Mouse (Mus musculus): ENCODE results near the gene Nploc4. TPM values are rescaled to one million over a fixed set of nuclear protein-coding genes. Genes with fewer than 3 reads are reported as not detected.
"Not testable (repeated sequence)": the region's sequence is repeated elsewhere in the genome, so short reads cannot be mapped to it uniquely, and the experiment has no call there.

Gene Nploc4
- polyA plus RNA-seq, 1 experiment from 2014 or later, result 51.4 TPM

- H3K4me1 ChIP-seq (ENCODE audit: insufficient read depth), result no peaks in the 10 kb centered on the region
- TF ChIP-seq CTCF (IDR thresholded peaks at IDR 0.05; ENCODE audit: low read depth), result no peak
- no peak for ATAC-seq (ENCODE audit: insufficient read depth)
- no peak overlapping the region for H3K9ac ChIP-seq
- WGBS, result 71% methylated on average over 13 of the region's 13 CpGs
- no peaks in the 10 kb centered on the region for H3K9me3 ChIP-seq (ENCODE audit: low read depth, low read length)
- peaks cover 92% of the 10 kb centered on the region for H3K36me3 ChIP-seq (ENCODE audit: insufficient read depth)
- no peak for DNase-seq
- H3K4me2 ChIP-seq, result no peak overlapping the region
- no peak overlapping the region for H3K4me3 ChIP-seq (ENCODE audit: low read depth, low read length)
- H3K27ac ChIP-seq (ENCODE audit: low read depth), result no peak overlapping the region
- no peaks in the 10 kb centered on the region for H3K27me3 ChIP-seq (ENCODE audit: insufficient read depth, low read length)
These were observed 14.6 kb downstream of the Nploc4 start for GRCm38 (mm10) chr11:120422651-120423568.

- 85% methylated on average over 1 of the region's 1 CpGs for WGBS
- Histone ChIP-seq H3K4me2 (no peak overlapping the region), H3K27ac (ENCODE audit: low read depth) (no peak overlapping the region), H3K36me3 (ENCODE audit: insufficient read depth) (peaks cover 89% of the 10 kb centered on the region), H3K4me1 (ENCODE audit: insufficient read depth) (no peaks in the 10 kb centered on the region), H3K9ac (no peak overlapping the region), H3K9me3 (ENCODE audit: low read depth, low read length) (no peaks in the 10 kb centered on the region), H3K4me3 (ENCODE audit: low read depth, low read length) (no peak overlapping the region), H3K27me3 (ENCODE audit: insufficient read depth, low read length) (no peaks in the 10 kb centered on the region)
- TF ChIP-seq CTCF (IDR thresholded peaks at IDR 0.05; ENCODE audit: low read depth), result no peak
- DNase-seq (no peak), ATAC-seq (ENCODE audit: insufficient read depth) (no peak)
These were observed 18.9 kb downstream of the Nploc4 start for GRCm38 (mm10) chr11:120418592-120418991.

GRCm38 (mm10) chr11:120417852-120418251, 19.7 kb downstream of the Nploc4 start:
- 83% methylated on average over 7 of the region's 7 CpGs for WGBS
- Histone ChIP-seq H3K4me1 (ENCODE audit: insufficient read depth) (no peaks in the 10 kb centered on the region), H3K9ac (no peak overlapping the region), H3K9me3 (ENCODE audit: low read depth, low read length) (no peaks in the 10 kb centered on the region), H3K27me3 (ENCODE audit: insufficient read depth, low read length) (no peaks in the 10 kb centered on the region), H3K4me3 (ENCODE audit: low read depth, low read length) (no peak overlapping the region), H3K36me3 (ENCODE audit: insufficient read depth) (peaks cover 90% of the 10 kb centered on the region), H3K27ac (ENCODE audit: low read depth) (no peak overlapping the region), H3K4me2 (no peak overlapping the region)
- no peak for DNase-seq
- ATAC-seq (ENCODE audit: insufficient read depth), result no peak
- TF ChIP-seq CTCF (IDR thresholded peaks at IDR 0.05; ENCODE audit: low read depth), result no peak

- not testable (repeated sequence) for H3K27ac ChIP-seq (ENCODE audit: low read depth); H3K4me2 ChIP-seq; H3K9ac ChIP-seq; ATAC-seq (ENCODE audit: insufficient read depth); H3K9me3 ChIP-seq (ENCODE audit: low read depth, low read length); H3K4me3 ChIP-seq (ENCODE audit: low read depth, low read length); H3K4me1 ChIP-seq (ENCODE audit: insufficient read depth); DNase-seq; H3K27me3 ChIP-seq (ENCODE audit: insufficient read depth, low read length)
- 96% methylated on average over 7 of the region's 10 CpGs for WGBS
- peaks cover 92% of the 10 kb centered on the region for H3K36me3 ChIP-seq (ENCODE audit: insufficient read depth)
These were observed 23.9 kb downstream of the Nploc4 start for GRCm38 (mm10) chr11:120413621-120414020.

- no peak overlapping the region for H3K9ac ChIP-seq
- TF ChIP-seq CTCF (IDR thresholded peaks at IDR 0.05; ENCODE audit: low read depth), result no peak
- no peaks in the 10 kb centered on the region for H3K27me3 ChIP-seq (ENCODE audit: insufficient read depth, low read length)
- no peak overlapping the region for H3K4me2 ChIP-seq
- no peak for ATAC-seq (ENCODE audit: insufficient read depth)
- 84% methylated on average over 1 of the region's 1 CpGs for WGBS
- H3K4me1 ChIP-seq (ENCODE audit: insufficient read depth), result no peaks in the 10 kb centered on the region
- no peak overlapping the region for H3K27ac ChIP-seq (ENCODE audit: low read depth)
- no peaks in the 10 kb centered on the region for H3K9me3 ChIP-seq (ENCODE audit: low read depth, low read length)
- DNase-seq, result no peak
- peaks cover 98% of the 10 kb centered on the region for H3K36me3 ChIP-seq (ENCODE audit: insufficient read depth)
- no peak overlapping the region for H3K4me3 ChIP-seq (ENCODE audit: low read depth, low read length)
These were observed 31.1 kb downstream of the Nploc4 start for GRCm38 (mm10) chr11:120406445-120406844.

GRCm38 (mm10) chr11:120405867-120406266, 31.6 kb downstream of the Nploc4 start:
- Histone ChIP-seq H3K4me1 (ENCODE audit: insufficient read depth) (no peaks in the 10 kb centered on the region), H3K36me3 (ENCODE audit: insufficient read depth) (peaks cover 98% of the 10 kb centered on the region), H3K4me3 (ENCODE audit: low read depth, low read length) (no peak overlapping the region), H3K27me3 (ENCODE audit: insufficient read depth, low read length) (no peaks in the 10 kb centered on the region), H3K4me2 (no peak overlapping the region), H3K9me3 (ENCODE audit: low read depth, low read length) (no peaks in the 10 kb centered on the region), H3K9ac (no peak overlapping the region), H3K27ac (ENCODE audit: low read depth) (no peak overlapping the region)
- TF ChIP-seq CTCF (IDR thresholded peaks at IDR 0.05; ENCODE audit: low read depth), result no peak
- WGBS, result 85% methylated on average over 3 of the region's 3 CpGs
- ATAC-seq (ENCODE audit: insufficient read depth) (no peak), DNase-seq (no peak)

- peaks cover 98% of the 10 kb centered on the region for H3K36me3 ChIP-seq (ENCODE audit: insufficient read depth)
- no peak for DNase-seq
- WGBS, result 93% methylated on average over 1 of the region's 1 CpGs
These were observed 32.7 kb downstream of the Nploc4 start for GRCm38 (mm10) chr11:120404814-120405213.

More at GRCm38 (mm10) chr11:120404814-120405213, 32.7 kb downstream of the Nploc4 start:
- no peaks in the 10 kb centered on the region for H3K27me3 ChIP-seq (ENCODE audit: insufficient read depth, low read length)
- ATAC-seq (ENCODE audit: insufficient read depth), result no peak
- no peak overlapping the region for H3K4me3 ChIP-seq (ENCODE audit: low read depth, low read length)
- H3K4me1 ChIP-seq (ENCODE audit: insufficient read depth), result no peaks in the 10 kb centered on the region
- no peak overlapping the region for H3K27ac ChIP-seq (ENCODE audit: low read depth)
- H3K4me2 ChIP-seq, result no peak overlapping the region
- H3K9ac ChIP-seq, result no peak overlapping the region
- no peaks in the 10 kb centered on the region for H3K9me3 ChIP-seq (ENCODE audit: low read depth, low read length)
- no peak for TF ChIP-seq CTCF (IDR thresholded peaks at IDR 0.05; ENCODE audit: low read depth)
